Mouse (Mus musculus) R1 (cell line): ENCODE results near the gene Vps72.
"Not testable (repeated sequence)": the region's sequence is repeated elsewhere in the genome, so short reads cannot be mapped to it uniquely, and the experiment has no call there.

ENCODE experiments used
- DNase-seq: peaks from one replicate; pipeline ENCODE4 v3.0.0-alpha.2; 2018; ENCODE audit warnings: low read depth, low spot score

Vps72 gene

DNA sequence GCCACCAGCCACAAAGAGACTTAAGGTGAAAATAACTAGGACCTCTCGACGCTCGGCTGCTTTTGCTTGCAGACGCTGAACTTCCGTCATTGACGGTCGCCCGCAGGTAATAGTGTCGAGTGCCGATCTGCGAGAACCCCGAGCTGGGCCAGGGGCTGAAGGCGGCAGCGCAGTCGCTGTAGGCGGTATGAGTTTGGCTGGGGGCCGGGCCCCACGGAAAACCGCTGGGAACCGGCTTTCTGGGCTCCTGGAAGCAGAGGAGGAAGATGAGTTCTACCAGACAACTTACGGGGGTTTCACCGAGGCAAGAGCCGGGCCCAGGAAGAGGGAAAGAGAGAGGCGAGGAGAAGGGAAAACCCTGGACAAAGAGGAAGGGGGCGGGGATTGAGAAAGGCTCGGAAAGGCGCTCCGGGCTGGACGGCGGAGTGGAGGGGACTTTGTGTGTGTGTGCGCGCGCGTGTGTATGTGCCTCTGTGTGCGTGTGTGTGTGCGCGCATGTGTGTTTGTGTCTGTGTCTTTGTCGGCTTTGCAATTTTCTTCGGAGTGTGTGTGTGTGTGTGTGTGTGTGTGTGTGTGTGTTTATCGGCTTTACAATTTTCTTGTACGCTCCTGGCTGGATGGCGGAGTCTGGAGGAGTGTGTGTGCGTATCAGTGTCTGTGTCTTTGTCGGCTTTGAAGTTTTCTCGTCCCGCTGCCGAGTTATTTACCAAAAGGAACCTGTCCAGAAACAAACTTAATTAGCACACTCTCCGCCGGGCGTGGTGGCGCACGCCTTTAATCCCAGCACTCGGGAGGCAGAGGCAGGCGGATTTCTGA lies at the start of gene Vps72:
Gene Vps72, plus strand, starts transcription at position 112 of the 816 bp plus-strand sequence.
- peak; percentile 97 for DNase-seq

DNA sequence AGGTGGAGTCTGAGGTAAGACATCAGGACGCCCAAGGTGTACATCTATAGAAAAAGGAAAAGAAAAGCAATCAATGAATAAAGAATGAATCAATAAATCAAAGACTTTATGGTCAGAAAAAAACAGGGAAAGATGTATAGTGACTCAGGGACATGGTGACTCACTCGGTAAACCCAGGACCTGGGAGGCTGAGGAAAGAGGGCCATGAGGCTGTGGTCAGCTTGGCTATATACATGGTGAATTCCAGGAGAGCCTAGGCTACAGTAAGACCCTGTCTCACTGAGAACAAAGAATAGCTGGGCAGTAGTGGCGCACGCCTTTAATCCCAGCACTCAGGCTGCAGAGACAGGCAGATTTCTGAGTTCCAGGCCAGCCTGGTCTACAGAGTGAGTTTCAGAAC lies 47.1 kb upstream of the Vps72 start:
- DNase-seq, result no peak

- DNase-seq, result no peak
Measured at GRCm38 (mm10) chr3:95065553-95065952, 45.3 kb upstream of the Vps72 start.

- DNase-seq, result no peak
Measured at GRCm38 (mm10) chr3:95066095-95066494, 44.7 kb upstream of the Vps72 start.

DNA sequence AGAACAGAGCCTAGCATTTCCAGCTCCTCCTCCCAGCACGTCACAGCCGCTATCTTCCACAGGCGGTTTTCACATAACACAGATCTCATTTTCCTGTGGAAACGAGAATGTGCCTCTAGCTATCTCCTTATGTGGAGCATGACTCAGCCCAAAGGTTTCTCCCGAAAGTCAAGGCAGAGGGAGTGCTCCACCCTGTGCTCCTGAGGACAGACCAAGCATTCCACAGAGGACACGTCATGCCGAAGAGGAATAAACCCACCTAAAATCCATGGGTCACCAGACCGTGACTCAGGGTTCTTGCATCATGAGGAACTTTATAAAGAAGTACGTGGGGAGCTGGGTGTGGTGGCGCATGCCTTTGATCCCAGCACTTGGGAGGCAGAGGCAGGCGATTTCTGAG lies 44.3 kb upstream of the Vps72 start:
- DNase-seq, result peak; percentile 97

- peak; percentile 77 for DNase-seq
Measured at GRCm38 (mm10) chr3:95071606-95072005, 39.2 kb upstream of the Vps72 start.

DNA sequence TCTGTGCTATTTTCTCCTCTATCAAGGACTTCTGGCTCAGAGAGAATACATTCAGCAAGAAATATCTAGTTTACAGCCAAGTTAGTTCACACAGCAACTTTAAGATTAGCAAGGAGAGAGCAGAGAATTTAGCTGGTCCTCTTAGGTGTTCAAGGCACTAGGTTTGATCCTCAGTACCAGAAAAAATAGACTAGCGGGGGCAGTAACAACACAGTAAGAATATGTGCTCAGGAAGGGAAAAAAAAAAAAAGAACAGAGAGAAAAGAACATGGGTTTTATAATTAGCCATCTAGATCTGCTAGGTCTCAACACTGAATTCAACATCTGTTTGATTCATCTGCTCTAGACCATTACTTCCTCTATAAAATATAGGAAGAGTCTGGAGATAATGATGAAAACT lies 22.8 kb upstream of the Vps72 start:
- no peak for DNase-seq

DNA sequence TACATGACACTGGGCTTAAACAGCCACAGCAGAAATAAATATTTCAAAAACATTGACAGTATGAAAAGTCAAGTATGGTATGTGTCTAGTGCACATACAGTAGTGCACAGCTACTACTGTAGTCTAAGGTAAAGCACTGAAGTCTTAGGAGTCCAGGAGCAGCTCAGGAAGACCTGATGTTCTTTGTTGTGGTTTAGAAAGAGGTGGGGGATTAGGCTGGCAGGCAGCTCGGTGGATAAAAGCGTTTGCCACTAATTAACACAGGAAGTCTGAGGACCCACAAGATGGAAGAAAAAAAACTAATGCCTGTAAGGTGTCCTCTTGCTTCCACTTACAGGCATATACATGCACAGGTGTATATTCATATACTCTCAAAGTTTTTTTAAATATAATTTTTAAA lies 10.0 kb upstream of the Vps72 start:
- no peak for DNase-seq

DNA sequence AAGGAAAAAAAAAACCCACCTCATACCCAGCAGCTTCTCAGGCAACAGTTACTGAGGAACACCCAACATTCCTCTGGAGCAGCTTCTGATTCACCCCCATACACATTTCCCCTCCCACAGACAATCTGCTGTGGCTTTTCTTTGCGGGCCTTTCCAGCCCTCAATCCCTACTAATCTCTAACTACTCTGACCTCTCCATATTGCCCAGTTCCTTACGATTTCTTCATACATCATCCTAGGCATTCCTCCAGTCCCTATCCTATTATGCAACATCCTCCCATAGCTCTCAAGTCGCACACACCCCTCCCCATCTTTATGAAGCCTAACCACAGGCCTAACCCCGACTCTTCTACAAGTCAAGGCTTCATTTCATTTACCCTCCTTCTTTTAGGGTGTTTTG lies 5.7 kb upstream of the Vps72 start:
- DNase-seq, result no peak

- no peak for DNase-seq
Measured at GRCm38 (mm10) chr3:95105586-95106337, 5.1 kb upstream of the Vps72 start.

- peak; percentile 100 for DNase-seq
Measured at GRCm38 (mm10) chr3:95106338-95107117, 4.3 kb upstream of the Vps72 start, which contains the start of gene Pip5k1a. Gene Pip5k1a, minus strand, starts transcription at chr3:95106930.

DNA sequence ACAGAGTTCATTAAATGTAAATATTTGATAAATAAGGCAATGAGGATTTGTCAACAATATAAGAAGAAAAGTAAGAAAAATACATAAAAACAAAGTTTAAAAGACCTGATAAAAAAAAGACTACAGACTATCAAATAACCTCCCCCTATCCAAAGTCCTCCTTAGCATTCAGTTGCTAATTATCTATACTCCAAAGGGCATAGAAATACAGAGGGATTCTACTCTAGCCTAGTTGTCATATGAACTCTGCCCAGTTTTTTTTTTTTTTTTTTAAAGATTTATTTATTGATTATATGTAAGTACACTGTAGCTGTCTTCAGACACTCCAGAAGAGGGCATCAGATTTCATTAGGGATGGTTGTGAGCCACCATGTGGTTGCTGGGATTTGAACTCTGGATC lies 3.5 kb upstream of the Vps72 start:
- DNase-seq, result not testable (repeated sequence)

GRCm38 (mm10) chr3:95107898-95108297 lies 2.9 kb upstream of the Vps72 start:
- DNase-seq, result no peak

DNA sequence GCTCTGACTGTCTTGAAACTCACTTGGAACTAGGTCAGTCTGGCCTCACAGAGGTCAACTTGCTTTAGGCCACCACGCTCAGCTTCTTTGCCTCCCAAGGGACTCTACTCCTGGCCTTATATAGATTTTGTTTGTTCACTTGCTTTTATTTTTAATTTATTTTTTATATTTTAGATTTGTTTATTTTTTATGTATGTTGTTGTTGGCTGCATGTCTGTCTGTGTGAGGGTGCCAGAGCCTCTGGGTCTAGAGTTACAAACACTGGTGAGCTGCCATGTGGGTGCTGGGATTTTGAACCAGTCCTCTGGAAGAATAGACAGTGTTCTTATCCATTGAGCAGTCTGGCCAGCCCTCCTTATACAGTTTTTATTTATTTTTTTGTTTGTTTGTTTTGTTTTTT lies 1.9 kb downstream of the Vps72 start:
- DNase-seq, result no peak

DNA sequence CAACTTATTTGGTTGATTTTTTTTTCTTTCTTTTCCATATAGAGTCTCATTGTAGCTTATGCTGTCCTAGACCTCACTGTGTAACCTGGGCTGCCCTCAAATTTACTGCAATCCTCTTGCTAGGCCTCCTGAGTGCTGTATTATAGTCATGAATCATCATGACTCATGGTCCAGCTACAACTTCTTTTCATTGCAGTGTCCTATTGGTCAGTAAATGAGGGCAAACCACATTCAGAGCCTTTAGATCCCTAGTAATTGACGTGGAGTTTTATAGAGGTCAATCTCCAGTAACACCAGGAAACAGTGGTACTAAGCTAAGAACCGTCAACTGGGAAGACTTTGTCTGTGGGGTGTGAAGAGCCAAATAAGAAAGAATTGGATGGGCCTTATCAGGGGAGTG lies 6.9 kb downstream of the Vps72 start:
- DNase-seq, result no peak

GRCm38 (mm10) chr3:95121580-95121979 lies 10.8 kb downstream of the Vps72 start:
- DNase-seq, result no peak

DNA sequence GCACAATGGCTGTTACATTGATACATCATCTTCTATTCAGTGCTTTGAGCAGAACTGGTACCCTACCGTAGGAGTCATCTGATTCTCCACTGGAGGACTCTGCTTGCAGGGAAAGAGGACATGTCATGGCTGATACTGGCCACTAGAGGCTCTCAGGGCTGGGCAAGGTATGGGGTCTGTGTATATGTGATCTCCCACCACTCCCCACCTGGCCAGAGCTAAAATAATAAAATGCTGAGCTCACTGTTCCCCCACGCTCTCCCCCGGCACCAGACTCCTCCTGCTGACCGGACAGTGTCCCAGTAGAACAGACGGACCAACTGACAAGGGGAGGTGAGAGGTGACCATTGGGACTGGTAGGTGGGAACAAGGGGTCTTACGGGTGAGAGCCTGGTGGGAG lies 13.4 kb downstream of the Vps72 start, which contains the start of gene Tmod4:
Gene Tmod4, plus strand, starts transcription at position 231 of the 400 bp plus-strand sequence.
- peak; percentile 62 for DNase-seq

GRCm38 (mm10) chr3:95124972-95125371 lies 14.2 kb downstream of the Vps72 start:
- no peak for DNase-seq

DNA sequence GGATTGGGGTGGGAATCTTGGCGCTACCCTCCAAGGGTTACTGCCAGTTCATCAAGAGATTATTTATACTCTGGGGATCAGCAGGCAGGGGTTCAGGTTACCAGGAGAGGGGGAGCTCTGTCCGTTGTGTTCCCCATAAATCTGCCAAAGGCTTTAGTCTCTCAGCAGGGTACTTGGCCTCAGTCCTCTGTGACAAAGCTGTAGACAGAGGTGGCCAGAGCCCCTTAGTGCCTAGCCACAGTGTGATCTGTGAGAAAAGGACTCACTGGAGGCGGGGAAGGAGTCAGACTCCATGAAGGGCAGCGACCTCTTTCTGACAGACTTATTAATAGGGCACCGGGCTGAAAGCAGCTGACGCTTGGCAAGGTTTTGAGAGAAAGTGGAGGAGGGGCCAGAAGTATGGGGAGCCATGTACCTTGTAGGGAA lies 18.4 kb downstream of the Vps72 start:
- DNase-seq, result no peak

DNA sequence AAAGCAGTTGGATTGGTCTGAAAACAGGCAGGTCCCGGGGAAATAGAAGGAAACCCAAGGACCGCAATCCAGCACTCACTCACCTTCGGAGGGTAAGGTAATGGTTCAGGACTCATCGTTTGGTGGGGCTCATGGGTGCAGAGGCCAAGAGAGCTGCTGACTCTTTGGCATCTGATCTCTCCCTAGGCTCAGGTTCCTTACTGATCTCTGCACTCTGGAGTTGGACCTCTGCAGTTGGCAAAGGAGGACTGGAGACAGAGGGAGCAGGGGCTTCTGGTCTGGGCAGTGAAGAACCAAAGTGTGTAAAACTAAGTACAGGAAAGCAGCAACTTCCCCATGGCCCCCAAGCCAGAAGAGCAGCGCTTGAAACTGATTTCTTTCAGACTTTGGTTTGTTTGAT lies 19.3 kb downstream of the Vps72 start:
- DNase-seq, result no peak

GRCm38 (mm10) chr3:95132389-95132788 lies 21.6 kb downstream of the Vps72 start:
- not testable (repeated sequence) for DNase-seq

DNA sequence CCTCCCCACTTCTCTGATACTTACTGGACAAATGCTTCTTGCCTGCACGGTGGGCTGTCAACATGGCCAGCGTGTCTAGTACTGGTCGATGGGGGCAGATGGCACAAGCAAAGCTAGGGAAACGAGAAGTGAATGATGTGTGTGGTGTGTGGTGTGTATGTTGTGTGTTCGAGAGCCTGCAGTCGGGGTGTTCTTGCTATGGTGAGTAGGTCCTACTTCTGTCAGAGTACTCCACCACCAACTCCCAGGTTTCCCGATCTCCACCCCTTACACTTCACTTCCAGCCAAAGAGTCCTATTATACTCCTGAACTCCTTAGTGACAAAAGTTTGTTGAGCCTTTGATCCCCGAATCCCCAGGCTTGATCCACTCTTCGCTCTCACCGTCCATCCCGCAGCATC lies 22.4 kb downstream of the Vps72 start:
- DNase-seq, result no peak
